Mouse (Mus musculus): ENCODE results near the gene Creb5.

The Creb5 gene

GRCm38 (mm10) chr6:53537530-53537929, 250.5 kb downstream of the Creb5 start:
- in situ Hi-C loops (cut with MboI, MseI): no loop called here

DNA sequence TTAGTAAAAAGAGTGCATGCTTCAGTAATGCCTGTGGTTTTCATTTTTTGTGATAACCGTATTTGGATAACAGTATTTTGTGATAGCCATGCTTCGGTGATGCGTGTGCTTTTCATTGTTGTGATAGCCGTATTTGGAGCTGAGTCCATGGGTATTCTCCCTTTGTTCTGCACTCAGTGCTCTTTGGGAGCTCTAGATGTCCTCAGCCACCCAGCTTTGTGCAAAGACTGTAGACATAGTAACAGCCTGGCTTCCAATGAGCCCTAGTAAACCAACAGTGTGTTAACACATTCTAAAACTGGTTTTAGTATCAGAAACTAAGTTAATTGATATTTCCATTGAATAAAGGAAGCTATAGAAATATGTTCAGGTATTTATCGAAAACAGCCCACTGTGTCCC, 254.7 kb downstream of the Creb5 start:
- in situ Hi-C loops (cut with MboI, MseI): no loop called here

GRCm38 (mm10) chr6:53545483-53545900, 258.4 kb downstream of the Creb5 start:
- in situ Hi-C loops (cut with MboI, MseI): no loop called here

- in situ Hi-C loops (cut with MboI, MseI): no loop called here
Measured at GRCm38 (mm10) chr6:53545989-53546388, 258.9 kb downstream of the Creb5 start.

GRCm38 (mm10) chr6:53548236-53548635, 261.2 kb downstream of the Creb5 start:
- in situ Hi-C loops (cut with MboI, MseI): no loop called here

DNA sequence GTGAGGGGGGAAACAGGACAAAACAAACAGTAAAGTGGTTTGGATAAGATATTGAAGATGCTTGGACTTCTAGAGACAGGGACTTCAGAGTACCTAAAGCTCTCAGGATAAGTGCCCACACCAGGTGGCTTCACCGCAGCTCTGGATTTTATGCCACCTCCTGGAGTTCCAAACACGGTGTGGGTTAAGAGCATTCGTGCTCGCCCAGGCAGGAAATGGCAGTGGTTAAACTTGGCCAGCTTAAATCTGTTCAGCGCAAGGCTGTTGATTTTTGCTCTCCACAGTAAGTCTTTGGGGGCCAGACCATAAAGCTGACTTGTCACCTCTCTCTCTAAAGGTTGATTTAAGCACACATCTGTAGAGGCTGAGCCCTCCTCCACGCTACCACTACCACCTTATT, 262.3 kb downstream of the Creb5 start:
- in situ Hi-C loops (cut with MboI, MseI): no loop called here

- in situ Hi-C loops (cut with MboI, MseI): no loop called here
Measured at GRCm38 (mm10) chr6:53556050-53556449, 269.0 kb downstream of the Creb5 start.

GRCm38 (mm10) chr6:53560928-53561327, 273.9 kb downstream of the Creb5 start:
- in situ Hi-C loops (cut with MboI, MseI): no loop called here

DNA sequence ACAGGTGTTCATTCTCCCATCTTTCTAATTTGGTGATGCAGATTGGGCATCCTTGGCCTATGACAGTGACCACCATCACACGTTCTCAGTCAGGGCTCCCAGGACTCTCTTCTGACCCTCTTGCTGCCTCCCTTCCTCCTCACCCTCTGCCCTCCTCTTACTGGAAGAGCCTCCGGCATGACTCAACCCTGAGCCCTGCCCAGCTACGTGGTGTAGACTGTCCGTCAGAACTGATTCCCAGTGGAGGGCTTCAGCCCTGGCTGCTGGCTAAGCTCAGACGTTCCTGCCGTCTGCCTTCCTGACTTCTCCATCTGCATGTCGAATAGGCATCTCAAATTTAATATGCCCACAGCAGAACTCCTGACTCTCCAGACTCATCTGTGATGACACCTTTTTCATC, 275.5 kb downstream of the Creb5 start:
- in situ Hi-C loops (cut with MboI, MseI): no loop called here

DNA sequence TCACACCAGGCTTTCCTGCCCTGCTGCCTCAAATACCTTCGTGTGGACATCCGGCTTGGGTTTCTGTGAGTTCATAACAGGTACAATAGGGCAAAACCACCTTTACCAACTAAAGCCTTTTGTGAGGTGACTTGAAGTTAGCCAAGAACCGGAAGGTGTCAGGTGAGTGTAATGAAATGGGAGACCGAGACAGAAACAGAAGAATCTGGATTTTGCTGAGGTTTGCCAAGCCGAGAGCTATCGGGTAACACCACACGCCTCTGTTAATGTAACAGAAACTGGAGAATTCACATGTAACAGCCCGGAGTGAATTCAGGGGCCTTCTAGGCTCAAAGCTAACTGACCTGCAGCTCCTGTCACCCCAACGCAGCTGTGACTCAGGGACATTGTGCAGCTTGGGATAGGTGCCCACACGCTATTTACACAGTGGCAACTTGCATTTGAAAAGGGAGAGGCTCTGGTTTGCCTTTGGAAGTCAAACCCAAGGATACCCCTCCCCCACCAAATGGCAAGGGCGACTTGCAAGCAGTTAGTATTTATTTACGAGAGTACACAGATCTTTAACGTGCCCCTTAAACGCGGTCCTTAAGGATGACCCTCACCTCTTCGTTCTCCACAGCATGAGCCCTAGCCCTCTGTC, 276.6 kb downstream of the Creb5 start:
- in situ Hi-C loops (cut with MboI, MseI): no loop called here

GRCm38 (mm10) chr6:53569436-53569835, 282.4 kb downstream of the Creb5 start:
- in situ Hi-C loops (cut with MboI, MseI): no loop called here

GRCm38 (mm10) chr6:53570906-53571305, 283.8 kb downstream of the Creb5 start:
- in situ Hi-C loops (cut with MboI, MseI): no loop called here

- in situ Hi-C loops (cut with MboI, MseI): no loop called here
Measured at GRCm38 (mm10) chr6:53571571-53572122, 284.6 kb downstream of the Creb5 start.

- in situ Hi-C loops (cut with MboI, MseI): no loop called here
Measured at GRCm38 (mm10) chr6:53572456-53572855, 285.4 kb downstream of the Creb5 start.

DNA sequence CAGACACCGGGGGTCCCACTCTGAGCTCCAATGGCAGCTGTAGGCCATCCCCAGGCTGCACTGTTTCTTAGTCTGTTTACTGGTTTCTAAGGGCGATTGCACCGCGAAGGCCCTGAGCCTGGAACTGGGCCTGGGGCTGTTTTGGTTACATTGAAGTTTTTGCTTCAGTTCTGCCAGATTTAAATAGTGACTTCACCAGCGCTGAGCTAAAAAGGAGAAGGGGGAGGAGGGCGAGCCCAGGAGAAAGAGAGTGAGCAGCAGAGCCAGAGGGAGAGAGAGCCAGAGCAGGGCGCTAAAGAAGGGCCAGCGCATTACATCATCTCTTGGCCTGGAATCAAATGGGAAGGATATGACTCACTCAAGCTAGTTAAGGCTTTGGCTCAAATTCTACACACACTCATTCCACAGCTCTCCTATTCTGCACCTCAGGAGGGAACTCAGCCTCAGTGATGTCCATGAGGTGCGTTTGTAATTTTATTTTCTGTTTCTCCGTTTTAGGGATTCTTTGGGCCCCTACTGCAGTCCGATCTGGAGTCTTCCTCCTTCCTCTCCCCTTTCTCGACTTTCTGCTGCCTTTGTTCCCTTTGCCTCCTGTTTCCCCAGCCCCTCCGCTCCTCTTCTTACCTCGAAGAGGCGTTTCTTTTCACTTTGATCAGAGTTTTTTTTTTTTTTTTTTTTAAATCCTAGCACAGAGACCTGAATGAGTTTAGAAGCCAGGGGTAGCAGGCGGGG, 286.1 kb downstream of the Creb5 start:
- in situ Hi-C loops (cut with MboI, MseI): no loop called here

DNA sequence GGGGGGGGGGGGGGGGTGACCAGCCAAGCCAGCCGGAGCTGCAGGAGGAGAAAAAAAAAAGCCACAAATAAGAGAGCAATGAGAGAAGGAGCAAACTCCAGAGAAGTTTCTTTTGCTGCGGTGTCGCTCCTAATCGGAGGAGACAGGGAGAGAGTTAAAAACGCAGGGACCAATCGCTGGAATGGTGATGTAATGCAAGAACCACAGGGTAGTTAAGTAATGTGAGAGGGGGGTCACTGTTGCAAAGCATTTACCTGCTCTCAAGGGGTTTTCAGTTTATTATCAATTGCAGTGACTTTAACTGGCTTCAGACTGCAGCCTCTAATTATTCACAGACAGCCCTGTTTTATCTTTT, 286.6 kb downstream of the Creb5 start:
- in situ Hi-C loops (cut with MboI, MseI): no loop called here

GRCm38 (mm10) chr6:53574097-53574496, 287.0 kb downstream of the Creb5 start:
- in situ Hi-C loops (cut with MboI, MseI): no loop called here

GRCm38 (mm10) chr6:53575191-53575590, 288.1 kb downstream of the Creb5 start:
- in situ Hi-C loops (cut with MboI, MseI): no loop called here

DNA sequence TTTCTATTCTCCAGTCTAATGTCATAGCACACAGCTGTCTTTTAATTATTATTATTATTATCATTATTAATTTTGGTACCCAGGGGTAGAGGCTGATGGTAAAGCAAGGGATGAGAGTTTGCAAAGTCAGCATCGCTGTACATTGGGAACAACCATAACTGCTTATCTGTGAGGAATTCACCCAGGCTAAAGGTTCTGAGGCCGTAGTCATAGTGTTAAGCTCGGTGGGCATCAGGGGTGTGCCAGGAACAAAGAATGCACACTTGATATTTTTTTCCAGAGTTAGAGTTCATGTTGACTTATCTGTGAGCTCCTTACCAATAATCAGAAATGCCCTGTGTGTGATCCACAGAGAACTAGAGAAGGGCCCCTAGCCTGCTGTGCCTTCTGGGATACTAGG, 288.8 kb downstream of the Creb5 start:
- in situ Hi-C loops (cut with MboI, MseI): no loop called here

GRCm38 (mm10) chr6:53576841-53577240, 289.8 kb downstream of the Creb5 start:
- in situ Hi-C loops (cut with MboI, MseI): no loop called here

GRCm38 (mm10) chr6:53577776-53578175, 290.7 kb downstream of the Creb5 start:
- in situ Hi-C loops (cut with MboI, MseI): no loop called here

DNA sequence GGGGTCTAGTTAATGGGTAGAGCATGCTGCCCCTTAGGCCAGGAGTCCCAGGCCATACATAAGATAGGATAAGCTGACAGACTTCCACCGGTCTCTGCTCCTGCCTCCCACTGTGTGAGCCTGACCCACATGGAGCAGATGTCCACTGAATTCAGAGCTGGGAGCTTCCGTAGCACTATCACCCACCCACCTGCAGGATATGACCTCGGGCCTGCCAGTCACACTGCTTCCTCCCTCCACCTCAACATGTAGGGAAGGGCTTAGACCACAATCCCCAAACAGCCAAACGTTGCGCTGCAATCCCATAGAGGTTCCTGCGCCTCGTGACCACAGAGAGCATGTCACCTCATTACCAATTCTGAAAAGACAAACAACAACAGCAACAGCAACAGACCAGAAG, 293.3 kb downstream of the Creb5 start:
- in situ Hi-C loops (cut with MboI, MseI): no loop called here

DNA sequence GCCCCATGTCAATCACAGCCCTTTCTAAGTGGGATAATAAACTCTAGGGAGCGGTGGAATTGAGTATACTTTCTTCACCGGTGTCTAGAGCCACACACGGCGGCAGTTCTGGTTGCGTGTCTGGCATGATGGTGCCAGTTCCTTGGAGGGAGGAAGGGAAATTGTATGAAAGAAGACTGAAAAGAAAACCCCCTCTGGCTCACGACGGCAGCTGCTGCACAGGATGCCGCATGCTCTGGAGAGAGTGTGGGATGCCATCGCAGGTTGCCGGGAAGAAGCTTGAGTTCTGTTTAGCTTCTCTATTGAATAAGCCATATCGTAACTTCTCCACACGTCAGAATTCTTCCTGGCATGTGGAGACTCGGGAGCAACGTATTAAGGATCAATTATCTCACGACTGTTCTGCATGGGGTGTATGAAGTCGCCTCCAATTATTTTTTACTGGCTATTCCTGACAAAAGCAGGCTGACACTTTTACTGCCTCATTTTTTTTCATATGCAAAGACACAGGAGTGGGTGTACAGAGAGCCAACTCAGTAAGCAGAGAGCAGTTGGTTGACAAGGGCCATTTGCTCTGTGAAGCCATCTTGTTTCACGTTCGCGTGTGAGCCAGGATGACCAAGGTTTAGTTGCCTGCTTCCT, 296.3 kb downstream of the Creb5 start:
- in situ Hi-C loops (cut with MboI, MseI): no loop called here

Data from T-helper 17 cell (primary cell).